Mouse (Mus musculus): ENCODE results near the gene Olfr283.
"Not testable (repeated sequence)": the region's sequence is repeated elsewhere in the genome, so short reads cannot be mapped to it uniquely, and the experiment has no call there.

Olfr283 gene

DNA sequence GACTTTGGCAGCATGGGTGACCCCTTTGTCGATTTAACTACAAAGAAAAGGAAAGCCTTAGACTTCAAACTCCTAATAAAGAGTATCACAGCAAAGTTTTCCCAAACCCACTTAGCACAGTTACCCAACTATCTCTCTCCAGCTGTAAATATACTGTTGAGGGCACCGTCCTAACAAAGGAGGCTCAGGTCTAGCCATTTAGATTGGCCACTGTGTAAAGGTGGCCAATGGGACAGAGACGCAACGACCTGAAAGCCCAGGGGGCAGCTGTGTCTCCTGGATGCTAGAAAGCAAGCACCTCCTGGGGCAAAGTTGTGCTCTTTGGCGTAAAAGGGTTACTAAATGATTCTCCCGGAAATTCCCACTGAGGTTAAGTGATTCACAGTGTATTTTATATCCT, at the start of gene Olfr283:
TSS of gene Olfr283 (minus strand) at position 101 of the 400 bp plus-strand sequence.
- no peak for DNase-seq

DNA sequence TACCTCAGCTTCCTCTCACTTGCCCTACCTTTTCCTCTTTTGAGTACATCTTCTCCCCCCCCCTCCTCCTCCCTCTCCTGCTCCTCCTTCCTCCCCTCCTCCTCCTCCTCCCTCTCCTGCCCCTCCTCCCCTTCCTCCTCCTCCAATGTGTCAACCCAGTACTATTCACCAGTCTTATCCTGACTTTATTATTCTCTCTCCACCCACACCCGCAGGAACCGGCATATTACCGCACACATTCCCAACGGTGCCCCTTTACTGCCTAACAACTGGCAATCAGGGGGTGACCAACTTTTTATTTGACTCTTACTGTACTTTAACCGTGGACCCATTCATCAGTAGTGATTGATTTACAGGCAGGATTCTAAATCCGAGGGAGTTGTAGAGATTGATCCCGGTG, 44.4 kb upstream of the Olfr283 start:
- DNase-seq, result no peak

DNA sequence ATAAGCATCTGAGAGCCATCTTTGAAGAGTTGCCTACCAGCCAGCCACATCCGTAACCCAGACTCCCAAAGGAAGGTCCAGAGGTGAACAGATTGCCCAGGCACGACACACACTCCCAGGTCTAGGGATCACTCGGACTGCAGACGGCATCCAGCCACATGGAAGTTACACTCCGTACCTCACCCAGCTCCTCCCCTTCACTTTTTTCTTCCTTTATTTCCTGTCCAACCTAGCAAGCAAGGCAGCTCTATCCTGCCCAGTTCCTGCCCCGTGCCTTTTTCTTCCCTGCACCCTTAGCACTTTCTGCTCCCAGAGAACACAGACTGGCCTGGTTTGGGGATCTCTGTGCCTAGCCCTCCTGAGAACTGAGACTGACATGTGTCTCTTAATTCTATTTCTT, 44.0 kb upstream of the Olfr283 start:
- DNase-seq, result no peak

DNA sequence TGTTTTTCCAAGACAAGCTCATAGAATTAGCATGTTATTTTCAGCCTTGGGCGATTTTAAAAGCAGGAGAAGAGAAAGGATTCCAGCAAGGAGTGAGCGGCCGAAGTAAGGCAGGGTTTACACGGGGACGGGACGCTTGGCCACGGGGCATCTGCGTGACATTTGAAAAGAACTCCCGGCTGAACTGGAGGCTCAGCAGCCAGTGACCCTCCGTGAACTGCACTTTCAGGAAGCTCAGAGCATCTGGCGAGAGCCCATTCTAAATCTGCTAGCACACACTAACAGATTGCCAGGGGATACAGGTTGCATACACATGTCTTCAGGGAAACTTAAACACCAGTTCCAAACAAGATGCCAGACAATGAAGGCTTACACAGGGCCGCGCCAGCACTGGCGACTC, 43.6 kb upstream of the Olfr283 start:
- DNase-seq, result no peak

GRCm38 (mm10) chr15:98420897-98421296, 40.2 kb upstream of the Olfr283 start:
- no peak for DNase-seq

DNA sequence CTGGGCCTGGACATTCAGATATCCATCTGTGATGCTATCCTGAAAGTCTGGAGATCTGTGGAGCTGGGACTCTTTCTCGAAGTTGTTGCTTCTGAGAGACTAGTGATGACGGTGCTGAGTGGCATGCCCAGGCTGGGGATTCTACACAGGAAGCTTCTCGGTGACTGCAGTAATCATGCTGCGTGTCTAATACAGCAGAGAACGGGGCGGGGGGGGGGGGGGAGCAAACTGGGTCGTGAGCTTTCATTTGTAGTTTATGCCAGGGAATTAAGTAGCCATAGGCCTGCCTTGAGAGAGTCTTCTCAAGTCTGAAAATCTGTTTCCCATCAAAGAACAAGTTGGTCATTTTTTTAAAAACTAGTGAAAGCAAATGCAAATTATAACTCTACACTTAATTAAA, 37.4 kb upstream of the Olfr283 start:
- DNase-seq, result no peak

DNA sequence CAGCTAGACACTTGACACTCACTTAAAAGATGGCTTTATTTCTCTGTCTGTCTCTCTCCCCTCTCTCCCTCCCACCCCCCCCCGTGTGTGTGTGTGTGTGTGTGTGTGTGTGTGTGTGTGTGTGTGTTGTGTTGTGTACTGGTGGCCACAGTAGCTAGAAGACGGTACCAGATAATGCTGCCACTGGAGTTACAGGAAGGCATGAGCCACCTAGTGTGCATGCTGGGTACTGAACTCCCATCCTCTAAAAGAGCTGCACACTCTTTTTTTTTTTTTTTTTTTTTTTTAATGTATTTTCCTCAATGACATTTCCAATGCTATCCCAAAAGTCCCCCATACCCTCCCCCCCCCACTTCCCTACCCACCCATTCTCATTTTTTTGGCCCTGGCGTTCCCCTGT, 36.5 kb upstream of the Olfr283 start:
- DNase-seq, result peak in 1 of 2 experiments; percentile 23

DNA sequence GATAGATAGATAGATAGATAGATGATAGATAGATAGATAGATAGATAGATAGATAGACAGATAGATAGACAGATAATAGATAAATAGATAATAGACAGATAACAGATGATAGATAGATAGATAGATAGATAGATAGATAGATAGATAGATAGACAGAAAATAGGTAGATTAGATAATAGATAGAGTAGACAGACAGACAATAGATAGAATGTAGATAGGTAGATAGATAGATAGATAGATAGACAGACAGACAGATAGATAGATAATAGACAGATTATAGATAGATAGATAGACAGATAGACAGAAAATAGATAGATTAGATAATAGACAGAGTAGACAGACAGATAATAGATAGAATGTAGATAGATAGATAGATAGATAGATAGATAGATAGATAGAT, 36.1 kb upstream of the Olfr283 start:
- not testable (repeated sequence) for DNase-seq

DNA sequence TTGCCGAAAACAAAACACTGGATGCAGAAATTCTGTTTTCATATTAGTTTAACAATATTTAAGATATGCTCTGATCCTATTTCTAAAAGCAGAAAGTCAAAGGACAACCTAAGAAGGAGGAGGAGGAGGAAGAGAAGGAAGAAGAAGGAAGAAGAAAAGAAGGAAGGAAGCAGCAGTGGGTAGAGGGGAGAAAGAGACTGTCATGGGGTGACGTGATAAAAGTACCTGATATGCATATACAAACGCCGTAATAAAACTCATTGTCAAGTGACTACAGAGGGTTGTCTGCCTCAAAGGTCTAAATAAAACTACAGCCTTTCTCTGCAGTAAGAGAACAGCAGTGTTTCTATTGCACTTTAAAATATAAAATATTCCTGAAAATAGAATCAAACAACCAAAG, 35.2 kb upstream of the Olfr283 start:
- DNase-seq, result no peak

GRCm38 (mm10) chr15:98410249-98410648, 29.5 kb upstream of the Olfr283 start:
- no peak for DNase-seq

DNA sequence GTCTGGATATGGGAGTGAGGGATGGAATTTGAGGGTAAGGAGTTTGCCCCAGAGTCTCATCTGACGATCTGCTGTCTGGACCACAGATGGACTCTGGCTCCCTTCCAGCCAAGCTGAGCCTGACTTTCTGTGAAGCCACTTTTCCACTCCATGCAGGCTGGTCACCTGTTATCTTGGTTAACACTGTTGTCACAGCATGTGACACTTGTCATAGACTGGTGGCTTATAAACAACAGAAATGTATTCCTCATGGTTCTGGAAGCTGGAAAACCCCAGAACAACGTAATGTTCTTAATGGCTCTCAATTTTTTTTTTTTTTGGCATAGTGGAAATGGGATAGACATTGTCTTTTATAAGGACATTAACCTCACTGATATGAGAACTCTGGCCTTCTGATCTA, 28.9 kb upstream of the Olfr283 start:
- no peak for DNase-seq

GRCm38 (mm10) chr15:98408406-98409060, 27.8 kb upstream of the Olfr283 start:
- peak; percentile 43 to 63 for DNase-seq

GRCm38 (mm10) chr15:98402356-98402755, 21.6 kb upstream of the Olfr283 start:
- no peak for DNase-seq

DNA sequence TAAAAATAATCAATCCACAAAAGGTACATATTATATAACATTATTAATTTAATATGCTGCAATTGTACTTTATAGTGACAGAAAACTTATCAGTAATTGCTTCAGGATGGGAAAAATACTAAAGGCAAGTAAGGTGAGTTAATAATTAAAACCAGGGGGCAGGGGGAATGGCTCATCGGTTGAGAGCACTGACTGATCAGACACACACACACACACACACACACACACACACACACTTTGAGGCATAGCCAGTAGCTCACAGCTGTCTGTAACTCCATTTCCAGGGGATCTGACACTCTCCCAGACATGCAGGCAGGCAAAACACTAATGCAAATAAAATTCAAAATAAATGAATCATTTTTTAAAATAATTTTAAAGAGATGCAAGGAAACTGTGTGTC, 16.4 kb upstream of the Olfr283 start:
- DNase-seq, result peak; percentile 48 to 64

DNA sequence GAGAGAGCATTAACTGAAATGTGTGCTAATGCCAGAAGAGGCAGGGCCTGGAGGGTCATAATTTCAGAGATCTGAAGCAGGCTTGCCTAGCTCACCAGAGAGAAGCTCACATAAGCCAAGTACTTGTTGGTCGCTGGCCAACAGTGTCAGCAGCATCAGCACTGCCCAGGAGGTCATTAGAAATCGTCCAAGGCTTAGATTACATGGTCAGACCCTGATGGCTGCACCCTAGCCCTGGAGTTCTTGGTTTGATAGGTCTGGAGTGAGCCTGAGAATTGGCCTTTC, 11.1 kb upstream of the Olfr283 start:
- DNase-seq, result peak in 1 of 2 experiments; percentile 6

- DNase-seq, result no peak
Observed at GRCm38 (mm10) chr15:98391081-98391902, 10.5 kb upstream of the Olfr283 start.

GRCm38 (mm10) chr15:98389796-98390195, 9.1 kb upstream of the Olfr283 start:
- peak; percentile 71 to 84 for DNase-seq

GRCm38 (mm10) chr15:98387621-98388020, 6.9 kb upstream of the Olfr283 start:
- no peak for DNase-seq

DNA sequence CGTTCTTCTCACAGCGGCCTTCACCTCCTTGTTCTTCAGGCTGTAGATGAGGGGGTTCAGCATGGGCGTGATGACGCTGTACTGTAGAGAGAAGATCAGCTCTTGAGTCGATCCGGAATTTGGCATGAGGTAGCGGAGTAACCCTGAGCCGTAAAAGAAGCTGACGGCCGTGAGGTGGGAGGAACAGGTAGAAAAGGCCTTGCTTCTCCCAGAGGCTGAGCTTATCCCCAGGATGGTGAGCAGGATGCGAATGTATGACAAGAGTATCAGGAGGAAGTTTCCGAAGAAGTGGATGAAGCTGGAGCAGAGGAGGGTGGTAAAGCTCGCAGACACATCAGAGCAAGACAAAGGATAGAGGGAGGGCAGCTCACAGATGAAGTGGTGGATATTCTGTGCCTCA, 2.5 kb downstream of the Olfr283 start:
- DNase-seq, result no peak

- no peak for DNase-seq
Observed at GRCm38 (mm10) chr15:98340887-98341286, 39.9 kb downstream of the Olfr283 start, which contains the start of gene Olfr284. TSS of gene Olfr284 (minus strand) at chr15:98340987.
